Mouse (Mus musculus): Measurements from ENCODE around the gene Gipr.
A peak's percentile ranks its signal among the peaks of the same experiment; 100 is the strongest.

Gene Gipr

GRCm38 (mm10) chr7:19165656-19166423 lies at the start of gene Gipr:
Gene Gipr, minus strand, starts transcription at chr7:19166127.
- no peak for DNase-seq (ENCODE audit: low read depth)

- peak; percentile 29 for DNase-seq (ENCODE audit: low read depth)
Measured at GRCm38 (mm10) chr7:19214940-19215339, 49.0 kb upstream of the Gipr start.

- peak; percentile 70 for DNase-seq (ENCODE audit: low read depth)
Measured at GRCm38 (mm10) chr7:19214369-19214768, 48.4 kb upstream of the Gipr start.

- DNase-seq (ENCODE audit: low read depth) = no peak
Measured at GRCm38 (mm10) chr7:19213385-19213784, 47.5 kb upstream of the Gipr start.

- DNase-seq (ENCODE audit: low read depth) = no peak
Measured at GRCm38 (mm10) chr7:19211996-19212755, 46.2 kb upstream of the Gipr start, which contains the start of gene Gpr4. Gene Gpr4, plus strand, starts transcription at chr7:19212538.

GRCm38 (mm10) chr7:19211041-19211675 lies 45.2 kb upstream of the Gipr start:
- no peak for DNase-seq (ENCODE audit: low read depth)

- peak; percentile 32 for DNase-seq (ENCODE audit: low read depth)
Measured at GRCm38 (mm10) chr7:19210010-19210409, 44.1 kb upstream of the Gipr start.

GRCm38 (mm10) chr7:19209494-19209893 lies 43.6 kb upstream of the Gipr start:
- peak; percentile 45 for DNase-seq (ENCODE audit: low read depth)

- DNase-seq (ENCODE audit: low read depth) = peak; percentile 41
Measured at GRCm38 (mm10) chr7:19208944-19209472, 43.1 kb upstream of the Gipr start.

- no peak for DNase-seq (ENCODE audit: low read depth)
Measured at GRCm38 (mm10) chr7:19208201-19208910, 42.4 kb upstream of the Gipr start.

- no peak for DNase-seq (ENCODE audit: low read depth)
Measured at GRCm38 (mm10) chr7:19202065-19202850, 36.3 kb upstream of the Gipr start.

- no peak for DNase-seq (ENCODE audit: low read depth)
Measured at GRCm38 (mm10) chr7:19201660-19202059, 35.7 kb upstream of the Gipr start.

GRCm38 (mm10) chr7:19197985-19198384 lies 32.1 kb upstream of the Gipr start:
- peak; percentile 58 for DNase-seq (ENCODE audit: low read depth)

- DNase-seq (ENCODE audit: low read depth) = peak; percentile 78
Measured at GRCm38 (mm10) chr7:19196676-19197075, 30.7 kb upstream of the Gipr start.

- no peak for DNase-seq (ENCODE audit: low read depth)
Measured at GRCm38 (mm10) chr7:19194676-19195075, 28.7 kb upstream of the Gipr start.

GRCm38 (mm10) chr7:19184758-19185157 lies 18.8 kb upstream of the Gipr start:
- DNase-seq (ENCODE audit: low read depth) = no peak

GRCm38 (mm10) chr7:19184250-19184649 lies 18.3 kb upstream of the Gipr start:
- DNase-seq (ENCODE audit: low read depth) = no peak

GRCm38 (mm10) chr7:19180862-19181429 lies 15.0 kb upstream of the Gipr start:
- peak; percentile 87 for DNase-seq (ENCODE audit: low read depth)

GRCm38 (mm10) chr7:19179936-19180335 lies 14.0 kb upstream of the Gipr start:
- DNase-seq (ENCODE audit: low read depth) = no peak

- DNase-seq (ENCODE audit: low read depth) = no peak
Measured at GRCm38 (mm10) chr7:19179173-19179572, 13.2 kb upstream of the Gipr start.
